Mouse (Mus musculus) lung, postnatal 10 days (tissue): ENCODE measurements around the gene Dchs1.

Experiments
- DNase-seq: peaks from one replicate; pipeline ENCODE4 v3.0.0; 2021

Dchs1 gene

DNA sequence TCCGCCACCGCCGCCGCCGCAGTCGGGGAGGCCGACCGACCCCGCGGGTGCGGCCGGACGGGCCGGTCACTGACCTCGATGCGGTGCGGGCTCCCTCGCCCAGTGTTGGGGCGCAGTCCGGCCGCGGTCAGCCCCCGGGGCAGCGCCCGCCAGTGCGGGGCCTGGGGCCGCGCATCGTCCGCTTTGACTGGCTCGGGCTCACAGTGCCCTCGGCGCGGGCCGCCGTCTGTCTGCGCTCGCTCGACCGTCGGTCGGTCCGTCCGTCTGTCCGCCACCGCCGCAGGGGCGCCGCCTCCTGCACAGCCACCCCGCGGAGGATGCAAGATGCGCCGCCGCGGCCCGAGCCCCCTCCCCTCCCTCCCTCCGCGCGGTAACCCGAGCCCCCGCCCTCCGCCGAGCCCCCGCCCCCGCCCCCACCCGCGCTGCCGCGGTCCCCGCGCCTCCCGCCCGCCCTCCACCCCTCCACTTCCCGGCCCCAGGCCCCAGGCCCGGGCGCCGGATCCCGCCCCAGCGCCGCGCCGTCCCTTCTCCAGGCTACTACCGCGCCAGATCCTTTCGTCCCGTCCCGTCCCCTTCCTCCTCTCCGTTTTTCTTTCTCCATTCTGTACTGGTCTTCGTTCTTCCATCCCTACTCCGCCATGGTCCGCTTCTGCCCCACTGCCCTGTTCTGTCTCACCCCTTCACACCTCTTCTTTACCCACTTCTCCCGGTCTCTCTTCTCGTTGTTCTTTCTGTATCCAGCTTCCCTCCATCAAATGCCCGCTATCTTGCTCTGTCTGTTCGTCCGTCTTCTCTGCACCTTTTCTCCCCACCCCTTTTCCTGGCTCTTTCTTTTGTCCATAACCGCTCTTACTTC is at the start of gene Dchs1:
Dchs1 (minus strand) TSS at position 370 of the 856 bp plus-strand sequence.
- DNase-seq: peak; percentile 43

DNA sequence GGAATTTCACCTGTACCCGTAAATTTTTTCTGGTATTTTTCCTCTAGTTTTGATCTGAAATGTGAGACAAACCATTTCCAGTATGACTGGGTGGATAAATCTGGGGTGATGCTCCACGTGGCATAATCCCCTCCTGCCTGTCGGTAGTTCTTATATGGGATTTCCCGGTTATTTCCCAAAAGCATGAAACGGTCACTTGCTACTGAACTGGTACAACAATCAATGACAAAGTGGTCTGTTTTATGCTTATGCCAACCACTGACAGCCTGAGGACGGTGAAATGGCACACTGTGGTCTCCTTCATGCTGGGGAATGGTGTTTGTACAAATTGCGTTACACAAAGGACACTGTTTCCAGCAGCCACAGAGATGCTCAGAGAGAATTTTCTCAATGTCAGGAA is 36.8 kb upstream of the Dchs1 start:
- DNase-seq: no peak

DNA sequence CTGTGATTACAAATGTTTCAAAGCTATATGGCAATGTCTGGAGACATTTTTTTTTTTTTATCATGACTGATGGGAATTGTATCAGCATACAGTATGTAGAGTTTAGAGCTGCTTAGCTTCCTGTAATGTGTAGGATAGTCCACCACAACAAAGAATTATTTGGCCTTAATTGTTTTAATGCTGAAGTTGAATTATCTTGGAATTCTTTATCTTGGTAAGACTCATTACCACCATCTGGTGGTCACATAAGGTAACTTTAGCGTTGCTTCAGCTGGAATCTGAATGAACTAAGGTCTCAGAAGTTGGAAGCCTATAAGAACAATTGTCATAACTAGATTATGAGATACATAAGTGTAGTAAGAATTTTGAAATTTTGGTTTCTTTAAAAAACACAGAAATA is 31.0 kb upstream of the Dchs1 start:
- DNase-seq: peak; percentile 41

DNA sequence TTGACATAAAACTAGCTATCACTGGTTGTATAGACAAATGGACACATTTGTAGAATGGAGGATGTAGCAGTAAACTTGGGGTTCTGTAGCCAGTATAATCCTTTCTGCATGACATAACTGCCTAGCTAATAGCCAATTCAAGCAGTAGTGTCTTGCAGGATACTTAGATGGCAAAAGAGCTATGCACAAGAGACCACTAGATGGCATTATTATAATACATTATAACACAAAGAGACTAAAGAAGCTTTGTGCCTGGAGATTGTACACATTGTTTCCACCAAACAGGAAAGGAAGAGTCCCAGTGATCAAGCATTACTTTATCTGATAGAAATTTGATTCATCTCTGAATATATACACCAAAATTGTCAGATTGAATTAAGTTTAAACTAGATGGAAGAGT is 29.3 kb upstream of the Dchs1 start:
- DNase-seq: no peak

DNA sequence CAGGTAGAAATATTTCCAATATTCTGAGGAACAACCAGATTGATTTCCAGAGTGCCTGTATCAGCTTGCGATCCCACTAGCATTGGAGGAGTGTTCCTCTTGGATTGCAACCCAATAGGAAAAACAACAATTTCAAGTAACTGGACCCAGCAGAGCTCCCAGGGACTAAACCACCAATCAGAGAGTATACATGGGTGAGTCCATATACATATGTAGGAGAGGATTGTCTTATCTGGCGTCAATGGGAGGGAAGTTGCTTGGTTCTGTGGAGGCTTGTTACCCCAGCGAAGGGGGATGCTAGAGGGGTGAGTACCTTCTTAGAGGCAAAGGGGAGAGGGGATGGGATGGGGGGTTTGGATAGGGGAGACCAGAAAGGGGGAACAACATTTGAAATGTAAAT is 25.9 kb upstream of the Dchs1 start:
- no peak for DNase-seq

DNA sequence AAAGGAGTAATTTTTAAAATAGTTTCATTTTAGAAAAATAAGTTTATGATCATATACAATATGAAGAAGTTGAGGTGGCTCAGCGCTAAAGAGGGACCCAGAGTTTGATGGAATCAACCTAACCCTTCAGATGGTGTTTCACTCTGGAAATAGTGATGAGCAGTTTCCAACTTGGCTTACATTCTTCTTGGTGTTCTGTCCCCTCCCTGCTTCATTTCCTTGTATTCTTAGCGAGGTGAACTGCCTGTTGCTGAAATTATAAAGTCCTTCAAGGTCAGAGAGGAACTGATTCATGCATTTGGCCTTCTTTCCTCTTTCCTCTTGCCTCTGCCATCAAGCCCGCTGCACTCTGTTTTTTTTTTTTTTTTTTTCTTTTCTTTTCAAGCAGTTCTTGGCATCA is 25.1 kb upstream of the Dchs1 start:
- DNase-seq: no peak

DNA sequence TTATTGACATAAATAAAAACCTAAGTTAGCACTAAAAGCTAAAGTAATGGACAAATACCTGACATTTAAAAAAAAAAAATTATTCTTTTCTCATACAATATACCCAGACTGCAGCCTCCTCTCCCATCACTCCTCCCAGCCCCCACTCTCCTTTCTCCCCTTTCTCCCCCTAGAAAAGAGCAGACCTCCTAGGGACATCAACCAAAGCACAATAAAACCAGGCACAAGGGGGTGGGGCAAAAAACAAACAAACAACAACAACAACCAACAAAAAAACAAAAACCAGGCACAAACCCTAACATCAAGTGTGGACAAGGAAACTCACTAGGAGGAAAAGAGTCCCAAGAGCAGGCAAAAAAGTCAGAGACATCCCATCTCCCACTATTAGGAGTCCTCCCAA is 24.1 kb upstream of the Dchs1 start:
- DNase-seq: peak; percentile 23

DNA sequence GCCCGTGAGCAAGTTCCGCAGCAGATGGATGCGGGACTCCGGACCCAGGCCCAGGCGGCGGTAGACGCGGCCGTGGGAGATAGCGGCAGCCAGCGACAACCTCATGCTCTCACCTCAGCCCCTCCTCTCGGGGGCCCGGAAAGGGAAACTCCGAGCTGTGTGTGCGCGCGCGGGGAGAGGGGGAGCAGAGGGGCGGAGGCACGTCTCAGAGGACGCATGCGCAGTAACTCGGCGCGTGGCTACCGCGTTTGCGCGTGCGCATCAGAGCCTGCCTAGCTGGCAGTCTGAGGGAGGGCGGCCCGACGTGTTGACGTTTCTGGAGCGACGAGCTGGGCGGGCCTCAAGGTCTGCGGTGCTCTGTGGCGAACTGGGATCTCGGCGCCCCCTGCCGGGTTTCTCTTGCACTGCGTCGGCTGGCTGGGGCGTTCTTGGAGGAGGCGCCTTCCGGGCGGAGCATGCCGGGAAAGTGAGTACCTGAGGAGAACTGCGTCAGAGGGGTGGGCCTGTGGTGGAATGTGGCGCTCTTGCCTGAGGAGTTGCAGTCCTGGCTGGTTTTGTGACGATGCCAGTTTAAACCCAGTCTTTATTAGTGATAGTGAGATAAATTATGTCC is 23.5 kb upstream of the Dchs1 start, which contains the start of gene Mrpl17:
Mrpl17 (minus strand) TSS at position 223 of the 613 bp plus-strand sequence.
- peak; percentile 99 for DNase-seq

DNA sequence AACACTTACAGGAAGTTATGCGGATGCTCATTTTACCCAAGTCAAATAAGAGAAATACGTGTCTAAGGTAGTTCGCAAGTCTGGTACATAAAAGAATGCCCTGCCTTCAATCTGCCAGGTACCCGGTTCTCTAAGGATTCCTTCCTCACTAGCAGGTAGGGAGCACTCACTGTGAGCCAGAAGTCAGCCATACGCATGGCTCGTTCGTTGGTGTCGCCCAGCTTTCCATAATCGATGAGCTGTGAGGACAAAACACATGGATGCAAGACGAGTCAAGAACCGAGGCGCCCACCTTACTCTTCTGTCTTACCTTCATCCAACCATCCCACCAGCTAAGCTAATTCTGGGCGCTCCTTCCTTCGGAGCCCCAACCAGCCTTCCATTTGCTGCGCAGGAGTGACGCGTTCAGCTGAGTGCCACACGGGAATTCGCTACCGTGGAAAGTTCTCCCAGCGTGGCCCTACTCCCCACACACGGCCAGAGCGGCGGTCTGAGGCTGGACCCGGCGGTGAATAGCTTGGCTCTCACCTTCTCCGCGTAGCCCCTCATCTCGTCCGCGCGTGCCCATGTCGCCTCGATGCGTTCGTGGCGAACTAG is 22.9 kb upstream of the Dchs1 start:
- no peak for DNase-seq

DNA sequence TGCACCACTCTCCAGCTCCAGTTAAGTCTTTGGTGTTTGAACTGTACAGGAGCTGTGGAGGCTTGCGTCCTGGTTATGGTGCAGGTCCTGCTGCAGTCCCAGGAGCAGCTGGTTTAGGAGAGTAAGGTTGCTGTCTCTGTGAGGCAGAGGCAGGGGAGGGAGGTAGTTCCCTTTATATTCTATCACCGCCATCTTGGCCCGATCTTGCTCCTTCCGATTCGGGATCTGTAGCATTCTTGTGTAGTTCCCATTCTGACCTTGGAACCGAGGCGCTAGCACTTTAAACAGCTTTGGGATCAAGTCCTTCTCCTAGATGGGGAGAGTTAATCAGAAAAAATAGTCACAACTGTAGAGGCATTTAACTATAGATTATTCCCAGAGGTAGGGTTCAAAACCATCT is 22.4 kb upstream of the Dchs1 start:
- DNase-seq: no peak

DNA sequence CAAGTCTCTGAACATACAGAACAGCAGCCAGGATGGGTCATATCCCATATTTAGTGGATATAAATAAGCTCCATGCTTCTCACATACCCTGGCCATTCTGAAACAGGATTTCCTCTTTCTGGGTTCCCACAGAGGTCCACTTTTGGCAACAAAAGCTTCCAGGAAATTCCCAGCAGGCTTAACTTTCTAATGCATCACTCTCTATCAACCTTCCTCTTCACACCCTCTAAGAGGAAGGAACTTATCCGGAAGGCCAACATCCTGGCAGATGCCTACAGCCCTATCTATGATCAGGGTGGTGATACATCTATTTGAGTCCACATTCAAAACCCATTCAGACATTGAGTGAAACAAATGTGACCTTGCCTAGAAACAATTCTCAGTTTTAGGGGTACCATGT is 20.9 kb upstream of the Dchs1 start:
- peak; percentile 28 for DNase-seq

DNA sequence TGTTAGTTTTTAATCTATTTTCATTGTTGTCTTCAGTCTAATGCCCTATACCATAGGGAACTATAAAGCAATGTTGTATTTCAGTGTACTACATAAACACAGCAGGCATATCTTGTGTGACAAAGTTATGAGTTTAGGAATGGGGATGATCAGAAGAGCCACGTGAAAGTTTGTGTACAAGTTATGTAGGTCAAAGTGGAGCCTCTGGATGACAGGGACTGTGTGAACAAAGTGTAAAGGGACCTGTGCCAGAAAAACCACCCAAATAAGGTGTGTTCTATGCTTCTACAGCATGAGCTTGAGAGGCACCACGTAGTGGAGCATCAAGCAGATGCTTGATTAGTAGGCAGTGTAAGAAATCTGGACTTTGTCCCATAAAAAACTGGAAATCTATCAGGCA is 19.3 kb upstream of the Dchs1 start:
- DNase-seq: no peak

DNA sequence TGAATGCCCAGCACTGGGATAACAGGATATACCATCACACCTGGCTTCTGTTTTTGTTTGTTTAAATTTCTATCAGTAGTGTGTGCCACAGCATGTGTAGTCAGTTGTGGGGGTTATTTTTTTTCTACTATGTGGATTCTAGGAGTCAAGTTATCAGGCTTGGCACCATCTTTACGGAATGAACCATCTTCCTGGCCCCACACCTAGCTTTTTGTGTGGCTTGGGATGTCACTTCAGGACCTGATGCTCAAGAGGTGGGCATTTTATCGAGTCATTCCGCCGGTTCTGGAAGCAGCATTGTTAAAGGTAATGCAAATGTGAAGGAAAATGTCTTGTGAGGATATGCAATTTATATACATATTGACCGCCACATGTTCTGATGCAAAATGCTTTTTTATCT is 18.7 kb upstream of the Dchs1 start:
- no peak for DNase-seq

DNA sequence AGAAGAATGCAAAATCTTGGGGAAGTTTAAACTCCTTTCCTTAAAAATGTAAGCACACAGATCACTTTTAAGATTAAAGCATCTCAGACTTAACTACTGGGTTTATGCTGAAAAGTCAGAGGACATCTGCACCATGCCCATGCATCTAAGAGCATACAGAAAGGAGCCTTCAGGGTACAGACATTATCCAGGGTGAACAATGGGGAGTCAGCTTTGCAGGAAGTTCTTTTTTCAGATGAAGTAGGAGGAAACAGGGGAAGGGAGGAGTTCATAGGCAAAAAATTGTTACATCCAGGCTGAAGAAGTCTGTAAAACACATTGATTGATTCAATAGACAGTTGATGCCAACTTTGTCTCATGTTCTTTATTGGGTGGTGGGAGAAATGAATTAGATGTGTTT is 16.0 kb upstream of the Dchs1 start:
- DNase-seq: no peak

DNA sequence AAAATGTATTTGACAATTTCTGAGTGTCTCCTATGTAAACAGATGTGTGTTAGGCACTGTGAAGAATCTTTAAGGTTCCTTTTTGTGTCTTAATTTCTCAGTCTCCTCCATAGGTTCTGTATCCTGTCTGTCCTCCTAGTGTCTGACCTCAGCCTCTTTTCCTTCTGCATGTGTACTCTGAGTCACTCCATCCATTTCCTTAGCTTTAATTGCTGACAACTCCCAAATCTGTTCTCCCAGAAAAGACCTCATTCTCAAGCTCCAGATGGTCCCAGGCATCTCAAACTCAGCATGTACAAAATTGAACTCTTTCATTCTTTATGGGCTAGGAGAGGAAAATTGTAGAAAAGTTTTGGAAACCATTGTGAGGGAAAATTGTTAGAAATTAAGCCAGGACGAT is 15.3 kb upstream of the Dchs1 start:
- no peak for DNase-seq

DNA sequence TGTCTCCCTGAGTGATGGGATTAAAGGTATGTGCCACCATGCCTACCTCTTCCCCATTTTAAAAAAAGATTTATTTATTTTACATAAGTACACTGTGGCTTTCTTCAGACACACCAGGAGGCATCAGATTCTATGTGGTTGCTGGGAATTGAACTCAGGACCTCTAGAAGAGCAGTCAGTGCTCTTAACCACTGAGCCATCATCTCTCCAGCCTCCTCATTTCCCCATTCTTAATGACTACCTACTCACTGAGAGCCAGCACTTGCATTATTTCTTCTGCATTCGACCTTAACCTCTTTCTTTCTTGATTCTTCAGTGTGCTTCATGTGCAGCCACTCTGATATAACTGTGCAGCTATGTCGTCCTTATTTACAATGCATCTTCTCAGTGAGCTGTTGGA is 14.9 kb upstream of the Dchs1 start:
- DNase-seq: no peak

DNA sequence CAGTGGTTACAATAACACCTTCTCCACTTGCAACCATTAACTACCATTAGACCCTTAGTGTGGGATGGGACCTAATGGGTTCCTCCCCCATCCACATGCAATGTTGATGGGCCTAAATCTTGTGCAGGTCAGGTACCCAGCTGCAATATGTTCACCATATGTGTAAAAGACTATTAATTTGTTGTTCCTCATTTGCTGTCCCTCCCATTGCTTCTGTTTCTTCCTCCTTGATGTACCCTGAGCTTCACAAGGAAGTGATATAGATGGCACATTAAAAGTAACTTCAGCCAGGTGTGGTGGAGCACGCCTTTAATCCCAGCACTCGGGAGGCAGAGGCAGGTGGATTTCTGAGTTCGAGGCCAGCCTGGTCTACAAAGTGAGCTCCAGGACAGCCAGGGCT is 9.5 kb upstream of the Dchs1 start:
- DNase-seq: no peak

DNA sequence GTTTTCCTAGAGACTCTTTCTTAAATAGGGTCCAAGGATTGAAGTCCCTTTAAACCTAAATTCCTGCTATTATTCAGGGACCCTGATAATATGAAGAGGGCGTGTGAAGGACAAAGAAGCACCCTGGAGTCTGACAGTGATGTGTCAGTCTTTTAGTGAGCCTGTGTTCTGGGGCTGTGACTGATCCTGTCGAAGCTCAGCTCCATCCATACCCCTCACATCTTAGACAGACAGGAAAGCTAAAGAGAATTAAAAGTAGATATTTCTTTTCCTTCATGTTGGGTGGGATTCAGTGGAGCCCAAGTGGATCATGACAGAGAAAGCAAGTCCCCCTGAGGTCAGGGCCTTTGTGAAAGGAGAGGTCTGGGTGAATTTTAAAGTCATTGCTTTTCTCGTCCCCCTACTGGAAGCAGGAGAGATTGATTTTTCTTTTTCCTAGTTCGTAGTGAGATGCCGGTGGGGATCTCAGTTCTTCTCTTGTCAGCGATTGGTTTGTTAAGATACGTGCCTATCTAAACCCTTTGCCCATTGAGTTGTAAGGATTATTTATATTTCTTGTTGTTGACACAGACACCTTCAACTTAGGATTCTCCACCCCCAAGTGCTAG is 8.4 kb upstream of the Dchs1 start:
- no peak for DNase-seq

DNA sequence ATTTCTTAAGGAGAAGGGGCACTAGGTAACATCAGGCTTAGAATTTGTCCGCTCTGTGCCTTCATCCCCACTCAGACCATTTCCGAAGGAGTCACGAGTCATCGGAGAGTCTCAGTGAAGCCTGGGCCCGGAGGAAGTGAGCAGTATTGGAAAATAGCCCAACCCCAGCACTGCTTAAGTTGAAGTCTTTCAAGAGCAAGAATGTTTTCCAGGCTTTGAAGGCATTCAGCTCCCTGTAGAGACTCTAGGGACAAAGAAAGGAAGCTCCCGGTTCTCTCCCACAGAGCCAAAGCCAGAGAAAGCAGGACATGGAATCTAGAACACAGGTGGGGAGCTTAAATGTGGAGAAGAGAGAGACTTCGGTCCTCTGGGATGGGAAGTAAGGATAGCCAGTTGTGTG is 6.2 kb upstream of the Dchs1 start:
- no peak for DNase-seq

DNA sequence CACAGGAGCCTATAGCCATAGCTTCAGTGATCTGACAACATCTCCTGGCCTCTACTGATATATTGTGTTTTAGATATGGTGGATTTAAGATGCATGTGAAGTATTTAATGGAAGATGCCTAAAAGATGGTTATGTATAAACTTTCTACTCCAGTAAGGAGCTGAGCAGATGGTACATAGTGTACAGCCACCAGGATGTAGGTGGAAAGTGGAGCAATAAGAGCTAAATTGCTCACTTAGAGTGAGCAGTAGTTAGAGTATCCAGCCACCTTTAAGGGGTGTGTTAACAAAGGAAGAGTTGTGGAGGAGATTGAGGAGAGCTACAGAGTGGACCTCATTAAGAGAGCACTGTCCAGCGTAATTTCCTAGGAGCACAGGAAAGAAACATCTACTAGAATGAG is 3.7 kb upstream of the Dchs1 start:
- DNase-seq: no peak

DNA sequence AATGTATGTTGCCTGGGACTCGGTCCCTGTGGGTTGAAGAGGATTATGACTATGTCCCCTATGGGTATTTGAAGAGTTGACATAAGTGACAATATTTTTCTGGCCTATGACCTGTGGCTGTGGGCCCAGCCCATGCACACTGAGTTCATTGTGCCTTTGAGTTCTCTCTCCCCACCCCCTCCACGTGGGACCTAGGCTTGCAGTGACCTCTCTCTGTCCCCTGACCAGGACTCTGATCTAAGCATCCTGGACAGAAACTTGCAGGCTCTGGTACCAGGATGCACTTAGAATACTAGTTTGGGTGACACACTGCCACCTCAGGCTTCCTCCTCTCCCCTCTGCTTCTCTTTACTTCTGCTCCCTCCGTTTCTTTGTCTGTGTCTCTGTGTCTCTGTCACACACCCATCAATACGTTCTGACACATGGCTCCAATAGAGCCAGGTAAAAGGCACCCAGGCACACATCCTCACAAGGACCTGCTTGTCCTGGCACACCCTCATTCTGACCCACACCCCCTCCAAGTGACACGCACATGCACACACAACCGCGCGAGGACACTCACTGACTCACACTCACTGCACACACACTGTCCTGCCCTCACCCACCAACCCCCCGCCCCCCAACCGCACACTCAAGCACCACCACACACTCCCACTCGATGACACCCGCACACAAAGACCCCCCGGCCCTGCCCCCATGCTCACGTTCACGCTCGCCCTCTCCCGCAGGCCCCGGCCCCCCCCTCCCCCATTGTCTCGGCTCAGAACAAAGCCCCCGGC is 759 bp downstream of the Dchs1 start:
- DNase-seq: no peak

DNA sequence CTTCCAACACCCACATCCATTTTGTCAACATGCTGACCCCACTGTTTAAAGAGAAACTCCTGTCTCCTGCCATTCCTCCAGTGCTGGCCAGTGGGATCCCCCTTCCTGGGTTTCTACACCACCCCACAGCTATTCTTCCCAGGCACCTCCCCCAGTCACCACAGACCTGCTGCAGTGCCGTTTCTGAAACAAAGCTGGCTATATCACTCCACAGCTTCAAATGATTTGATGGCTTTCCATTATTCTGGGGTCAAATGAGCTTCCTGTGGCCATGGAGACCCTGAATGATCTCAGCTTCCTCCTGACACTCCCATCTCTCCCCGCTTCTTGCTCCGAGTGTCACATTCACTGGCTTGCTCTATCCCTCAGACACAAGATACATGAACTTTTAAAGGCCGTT is 2.9 kb downstream of the Dchs1 start:
- peak; percentile 32 for DNase-seq

DNA sequence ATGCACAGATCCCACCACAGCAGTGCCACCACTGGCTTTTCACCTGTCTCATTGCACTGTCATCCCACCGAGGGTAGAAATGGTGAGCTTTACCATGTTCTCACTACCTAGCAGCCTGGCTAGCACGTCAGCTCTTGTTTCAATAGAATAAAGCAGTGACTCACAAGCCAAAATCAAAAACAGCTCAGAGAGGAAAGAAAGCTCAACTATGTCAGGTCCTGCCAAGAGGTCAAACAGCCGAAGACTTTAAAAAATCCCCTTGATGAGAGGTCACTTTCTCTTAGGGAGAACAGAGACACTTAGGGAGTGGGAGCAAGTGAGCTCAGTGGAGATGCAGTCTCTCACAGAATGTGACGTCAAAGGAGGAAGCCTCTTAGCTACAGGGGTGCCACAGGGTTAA is 3.6 kb downstream of the Dchs1 start:
- DNase-seq: no peak
